Mouse (Mus musculus) WW6 (cell line): ENCODE data around the gene Pyroxd1.

Experiments
- DNase-seq: peaks from one replicate; pipeline ENCODE4 v3.0.0-alpha.2; 2013; ENCODE audit warnings: low read depth, low spot score

Pyroxd1 gene

DNA sequence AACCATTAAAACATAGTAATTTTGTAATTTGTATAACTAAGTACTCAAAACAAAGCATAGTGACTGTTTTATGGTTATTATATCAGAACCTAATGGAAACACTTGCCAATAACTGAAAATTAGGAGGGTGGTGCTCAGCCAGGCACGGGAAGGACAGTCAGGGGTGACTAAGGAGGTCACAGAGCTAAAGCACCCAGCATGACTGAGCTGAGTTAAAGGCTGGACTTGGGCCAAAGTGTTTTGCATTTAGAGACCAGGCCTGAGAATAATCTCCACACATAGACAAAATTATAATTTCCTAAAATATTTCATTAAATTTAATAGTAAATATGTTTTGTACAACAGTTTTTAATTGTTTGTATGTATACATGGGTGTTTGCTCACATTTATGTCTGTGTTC is 31.6 kb downstream of the Pyroxd1 start:
- no peak for DNase-seq

GRCm38 (mm10) chr6:142378576-142379330 is 33.3 kb downstream of the Pyroxd1 start:
- DNase-seq, result no peak

DNA sequence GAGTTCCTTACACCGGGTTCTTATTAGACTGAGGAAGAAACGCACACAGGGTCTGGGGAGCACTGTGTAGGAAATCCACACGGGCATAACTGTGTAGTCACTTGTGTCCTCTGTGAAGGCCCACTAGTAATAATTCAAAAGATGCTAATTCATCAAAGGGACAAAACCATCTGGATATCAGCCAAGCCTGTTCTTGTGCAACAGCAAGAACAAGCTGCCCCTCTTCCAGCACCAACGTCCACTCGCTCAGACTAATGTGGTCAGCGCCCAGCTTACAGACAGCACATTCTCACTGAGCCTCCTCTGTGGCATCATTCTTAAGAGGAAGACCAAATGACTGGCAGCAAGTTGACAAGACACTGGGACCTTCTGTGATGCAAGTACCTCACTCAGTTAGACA is 34.5 kb downstream of the Pyroxd1 start:
- no peak for DNase-seq

DNA sequence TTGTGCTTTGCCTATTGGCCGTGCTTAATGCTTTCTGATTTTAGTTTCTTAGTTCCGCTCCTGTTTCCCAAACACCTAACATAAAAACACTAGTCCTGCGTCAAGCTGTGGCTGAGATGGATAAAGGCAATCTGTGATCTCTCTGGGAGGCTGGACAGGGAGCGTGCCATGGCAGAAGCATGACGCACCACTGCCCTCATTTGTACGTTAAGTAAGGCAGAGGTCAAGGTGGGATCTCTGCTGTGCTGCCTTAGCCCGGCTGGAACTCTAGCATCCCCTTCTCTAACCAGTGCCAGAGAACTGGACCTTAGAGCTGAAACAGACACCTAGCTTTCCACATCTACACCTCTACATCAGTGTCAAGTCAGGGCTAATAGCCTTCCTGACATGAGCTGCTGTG is 36.2 kb downstream of the Pyroxd1 start:
- DNase-seq, result no peak

GRCm38 (mm10) chr6:142384521-142384920 is 39.1 kb downstream of the Pyroxd1 start:
- no peak for DNase-seq

DNA sequence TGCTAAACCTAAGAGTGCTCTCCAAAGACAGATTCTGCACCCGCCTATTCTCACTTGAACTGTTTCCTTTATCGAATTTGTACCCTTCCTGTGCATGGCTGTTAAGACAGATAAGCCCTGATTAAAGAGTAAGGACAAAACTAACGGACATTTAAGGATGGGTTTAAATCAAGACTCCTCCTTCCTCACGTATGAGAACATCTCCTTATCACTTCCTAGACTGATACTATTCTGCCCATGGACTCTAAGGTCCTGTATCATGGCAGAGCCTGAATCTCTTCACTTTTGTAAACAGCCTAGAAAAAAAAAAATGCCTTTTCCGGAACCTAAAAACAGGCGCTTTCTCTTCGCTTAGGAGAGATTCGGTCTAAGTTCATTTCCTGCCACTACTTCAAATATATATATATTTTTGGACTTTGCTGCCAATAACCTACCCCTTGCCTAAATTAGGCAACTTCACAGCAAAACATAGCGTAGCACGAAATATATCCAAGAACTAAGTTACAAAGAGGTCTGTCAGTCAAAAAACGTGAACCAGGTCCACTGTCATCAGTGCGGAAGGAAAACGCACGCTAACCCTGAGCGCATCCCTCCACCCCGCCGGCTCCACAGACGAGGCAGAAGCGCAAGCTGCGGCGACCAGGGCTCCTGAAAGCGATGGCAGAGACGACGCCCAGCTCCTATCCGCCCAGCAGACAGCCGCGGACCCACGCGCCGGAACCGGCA is 41.0 kb downstream of the Pyroxd1 start:
- DNase-seq, result no peak

GRCm38 (mm10) chr6:142387011-142387754 is 41.7 kb downstream of the Pyroxd1 start, which contains the start of the genes Recql and Golt1b:
Gene Recql (minus strand): TSS chr6:142387087.
Gene Golt1b (plus strand): TSS chr6:142387221.
- peak; percentile 94 for DNase-seq

DNA sequence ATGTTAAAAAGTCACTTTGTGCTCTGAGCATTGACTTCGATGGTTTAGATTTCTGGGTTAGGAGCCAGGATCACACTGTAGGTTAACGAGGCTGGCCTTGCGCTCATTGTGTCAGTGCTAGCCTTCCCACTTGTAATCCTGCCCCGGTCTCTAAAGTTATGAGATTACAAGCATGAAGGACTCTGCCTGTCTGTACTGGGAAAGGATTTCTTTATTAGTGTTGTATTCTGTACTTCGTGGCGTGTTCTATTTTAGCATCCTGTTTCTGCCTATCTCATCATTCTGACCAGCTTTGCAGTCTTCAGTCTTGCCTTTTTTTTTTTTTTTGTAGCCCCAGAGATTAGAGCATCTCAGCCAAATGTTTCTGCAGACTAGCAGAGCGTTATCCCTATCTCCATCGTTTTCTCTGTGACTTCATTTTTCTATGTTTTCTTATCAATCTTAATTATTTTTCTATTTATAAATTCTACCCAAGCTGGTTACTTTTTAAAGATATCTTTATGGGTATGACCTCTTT is 42.4 kb downstream of the Pyroxd1 start:
- DNase-seq, result no peak

GRCm38 (mm10) chr6:142389101-142389500 is 43.6 kb downstream of the Pyroxd1 start:
- DNase-seq, result no peak

GRCm38 (mm10) chr6:142392312-142392711 is 46.9 kb downstream of the Pyroxd1 start:
- no peak for DNase-seq

GRCm38 (mm10) chr6:142394669-142395068 is 49.2 kb downstream of the Pyroxd1 start:
- no peak for DNase-seq

DNA sequence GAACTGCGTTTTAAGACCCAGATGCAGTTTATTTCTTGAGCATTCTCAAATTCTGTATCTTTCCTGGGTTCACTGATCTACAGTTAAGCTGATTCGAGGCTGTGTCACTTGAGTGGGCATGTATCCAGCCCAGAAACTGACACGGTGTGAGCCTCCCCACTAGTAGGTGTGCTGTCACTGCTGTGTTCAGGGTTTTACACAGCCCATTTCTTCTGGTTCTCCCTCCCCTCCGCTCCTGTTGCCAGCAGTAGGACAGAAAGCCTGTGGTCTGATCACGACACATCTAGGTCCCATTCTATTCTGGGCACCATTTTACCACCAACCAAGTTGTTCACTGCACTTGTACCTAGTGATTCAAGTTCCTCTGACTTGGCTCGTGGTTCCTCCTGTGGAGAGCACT is 50.3 kb downstream of the Pyroxd1 start:
- DNase-seq, result no peak

- DNase-seq, result no peak
These were observed 65.7 kb downstream of the Pyroxd1 start for GRCm38 (mm10) chr6:142411140-142411539.
